Mouse (Mus musculus): ENCODE results near the gene Myo1c. TPM values are rescaled to one million over a fixed set of nuclear protein-coding genes. Genes with fewer than 3 reads are reported as not detected.

The Myo1c gene
- polyA plus RNA-seq, 1 experiment from 2014 or later, result 9.8 TPM

- no peaks in the 10 kb centered on the region for H3K4me1 ChIP-seq
- H3K4me3 ChIP-seq, result no peak overlapping the region
- peaks cover 30% of the 10 kb centered on the region for H3K36me3 ChIP-seq (replicated peaks)
- no peaks in the 10 kb centered on the region for H3K27me3 ChIP-seq (replicated peaks)
- ATAC-seq (replicated peaks), result no peak
- H3K9ac ChIP-seq, result no peak overlapping the region
- H3K4me2 ChIP-seq, result no peak overlapping the region
- WGBS, result 91% methylated on average over 2 of the region's 2 CpGs
- no peak overlapping the region for H3K27ac ChIP-seq
- no peaks in the 10 kb centered on the region for H3K9me3 ChIP-seq
Observed at GRCm38 (mm10) chr11:75703748-75704147, 53.4 kb downstream of the Myo1c start.

- no peak for ATAC-seq (replicated peaks)
- 95% methylated on average over 1 of the region's 1 CpGs for WGBS
Observed at GRCm38 (mm10) chr11:75713949-75714348, 63.6 kb downstream of the Myo1c start.

GRCm38 (mm10) chr11:75715556-75715955, 65.3 kb downstream of the Myo1c start:
- H3K27ac ChIP-seq, result no peak overlapping the region
- no peaks in the 10 kb centered on the region for H3K36me3 ChIP-seq (replicated peaks)
- no peak overlapping the region for H3K9ac ChIP-seq
- H3K27me3 ChIP-seq (replicated peaks), result no peaks in the 10 kb centered on the region
- H3K4me3 ChIP-seq, result no peak overlapping the region
- ATAC-seq (replicated peaks), result no peak
- H3K4me2 ChIP-seq, result no peak overlapping the region
- H3K4me1 ChIP-seq, result no peaks in the 10 kb centered on the region
- no peaks in the 10 kb centered on the region for H3K9me3 ChIP-seq
- 22% methylated on average over 12 of the region's 12 CpGs for WGBS

More at GRCm38 (mm10) chr11:75713949-75714348, 63.6 kb downstream of the Myo1c start:
- Histone ChIP-seq H3K27me3 (replicated peaks) (no peaks in the 10 kb centered on the region), H3K4me3 (no peak overlapping the region), H3K9me3 (no peaks in the 10 kb centered on the region), H3K27ac (no peak overlapping the region), H3K9ac (no peak overlapping the region), H3K4me1 (no peaks in the 10 kb centered on the region), H3K4me2 (no peak overlapping the region), H3K36me3 (replicated peaks) (no peaks in the 10 kb centered on the region)

GRCm38 (mm10) chr11:75716661-75717325, 66.5 kb downstream of the Myo1c start:
- H3K4me2 ChIP-seq, result no peak overlapping the region
- no peaks in the 10 kb centered on the region for H3K9me3 ChIP-seq
- no peak overlapping the region for H3K4me3 ChIP-seq
- H3K36me3 ChIP-seq (replicated peaks), result no peaks in the 10 kb centered on the region
- H3K27me3 ChIP-seq (replicated peaks), result no peaks in the 10 kb centered on the region
- no peaks in the 10 kb centered on the region for H3K4me1 ChIP-seq
- 79% methylated on average over 8 of the region's 8 CpGs for WGBS
- no peak for ATAC-seq (replicated peaks)
- no peak overlapping the region for H3K27ac ChIP-seq
- no peak overlapping the region for H3K9ac ChIP-seq

- ATAC-seq (replicated peaks), result no peak
- Histone ChIP-seq H3K27ac (no peak overlapping the region), H3K4me2 (no peak overlapping the region), H3K36me3 (replicated peaks) (no peaks in the 10 kb centered on the region), H3K27me3 (replicated peaks) (no peaks in the 10 kb centered on the region), H3K4me3 (no peak overlapping the region), H3K4me1 (no peaks in the 10 kb centered on the region), H3K9me3 (no peaks in the 10 kb centered on the region), H3K9ac (no peak overlapping the region)
- WGBS, result 66% methylated on average over 4 of the region's 4 CpGs
Observed at GRCm38 (mm10) chr11:75722339-75722738, 72.0 kb downstream of the Myo1c start.

Other genes with a start within 250 kb of the Myo1c start
- 29.8 and 42.7 TPM in 2 replicates for gene Serpinf1, start 227.8 kb upstream of the Myo1c start, polyA plus RNA-seq (2015; fragmentation: Nextera tagmentation; extraction: Ambion mirVana)
- 0.37 TPM in 1 of 2 replicates, not detected in the other for gene Serpinf2, start 210.9 kb upstream of the Myo1c start, polyA plus RNA-seq (2015; fragmentation: Nextera tagmentation; extraction: Ambion mirVana)
- 8.4 and 8.7 TPM in 2 replicates for gene Wdr81, start 195.8 kb upstream of the Myo1c start, polyA plus RNA-seq (2015; fragmentation: Nextera tagmentation; extraction: Ambion mirVana)
- gene Tlcd2, start 188.8 kb upstream of the Myo1c start, polyA plus RNA-seq (2015; fragmentation: Nextera tagmentation; extraction: Ambion mirVana), result 2.2 and 2.8 TPM in 2 replicates
- gene Prpf8, start 163.7 kb upstream of the Myo1c start, polyA plus RNA-seq (2015; fragmentation: Nextera tagmentation; extraction: Ambion mirVana), result 54.8 and 56.4 TPM in 2 replicates
- 1.9 and 2.0 TPM in 2 replicates for gene Rilp, start 140.4 kb upstream of the Myo1c start, polyA plus RNA-seq (2015; fragmentation: Nextera tagmentation; extraction: Ambion mirVana)
- gene Scarf1, start 137.0 kb upstream of the Myo1c start, polyA plus RNA-seq (2015; fragmentation: Nextera tagmentation; extraction: Ambion mirVana), result 4.6 and 5.2 TPM in 2 replicates
- gene Slc43a2, start 118.8 kb upstream of the Myo1c start, polyA plus RNA-seq (2015; fragmentation: Nextera tagmentation; extraction: Ambion mirVana), result 17.7 and 20.2 TPM in 2 replicates
- gene Pitpna, start 62.4 kb upstream of the Myo1c start, polyA plus RNA-seq (2015; fragmentation: Nextera tagmentation; extraction: Ambion mirVana), result 103 and 116 TPM in 2 replicates
- 45.1 and 47.0 TPM in 2 replicates for gene Inpp5k, start 19.5 kb upstream of the Myo1c start, polyA plus RNA-seq (2015; fragmentation: Nextera tagmentation; extraction: Ambion mirVana)
- gene Crk, start 28.8 kb downstream of the Myo1c start, polyA plus RNA-seq (2015; fragmentation: Nextera tagmentation; extraction: Ambion mirVana), result 117 and 118 TPM in 2 replicates
- 1,262 and 1,349 TPM in 2 replicates for gene Ywhae, start 82.4 kb downstream of the Myo1c start, polyA plus RNA-seq (2015; fragmentation: Nextera tagmentation; extraction: Ambion mirVana)
- 3.7 and 4.3 TPM in 2 replicates for gene Doc2b, start 145.5 kb downstream of the Myo1c start, polyA plus RNA-seq (2015; fragmentation: Nextera tagmentation; extraction: Ambion mirVana)